1 mouse cellular context compared by ENCODE assay signal in the genomic region with DNA sequence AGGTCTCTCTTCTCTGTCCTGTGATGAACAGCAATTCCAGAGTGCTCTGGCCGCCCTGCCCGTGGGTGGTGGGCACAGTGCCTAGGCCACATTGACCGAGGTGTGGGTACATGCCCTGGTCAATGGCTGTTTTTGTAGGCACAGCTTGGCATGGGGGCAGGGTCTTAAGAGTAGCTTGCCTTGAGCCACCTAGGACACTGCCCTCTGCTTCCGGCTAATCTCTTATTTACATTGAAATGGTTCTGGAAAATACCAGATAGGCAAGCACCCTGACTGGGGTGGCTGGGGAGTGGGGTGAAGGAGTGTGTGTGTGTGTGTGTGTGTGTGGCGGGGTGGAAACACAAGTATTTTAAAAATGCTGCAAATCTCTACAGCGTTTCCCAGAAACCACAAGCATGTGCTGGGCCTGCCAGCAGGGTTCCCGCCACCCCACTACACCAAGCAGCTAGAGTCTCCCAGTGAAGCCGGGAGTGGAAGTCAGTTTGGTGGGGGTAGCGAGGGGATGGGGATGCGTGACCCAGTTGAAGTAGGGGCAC.
TF ChIP-seq lines count a peak whose summit lies in the region.

No protein-coding gene starts in this region.

TF ChIP-seq in MEL, 35 proteins besides CTCF, POLR2A, EP300 and RAD21:
- no peak for TF ChIP-seq MAFK (IDR thresholded peaks at IDR 0.05; ENCODE audit: borderline replicate concordance, low read depth, low read length)
- peak; percentile 52 for TF ChIP-seq MAX (IDR thresholded peaks at IDR 0.05; ENCODE audit: low read length)
- TF ChIP-seq ZNF384 (IDR thresholded peaks at IDR 0.05; ENCODE audit: low read depth, low read length), result no peak
- no peak for TF ChIP-seq GABPA (IDR thresholded peaks at IDR 0.05; ENCODE audit: low read depth, low read length)
